Mouse (Mus musculus) Patski (cell line): Measurements from ENCODE around the gene Pik3cg. TPM values are rescaled to one million over a fixed set of nuclear protein-coding genes. Genes with fewer than 3 reads are reported as not detected.

Experiments used
- ATAC-seq: fragments of 100-300 bp; one replicate; pipeline ENCODE4 v1.8.0; 2021
- CTCF ChIA-PET: fragments of 350-600 bp; sonication (Branson Sonifier 250); formaldehyde crosslinking; loops from one replicate; lab custom pipeline; 2022; ENCODE audit warnings: inconsistent platforms; lab: Charles Lee
- POLR2A ChIA-PET: fragments of 350-600 bp; sonication (Branson Sonifier 250); formaldehyde crosslinking; loops from one replicate; lab custom pipeline; 2022; ENCODE audit warnings: antibody characterized with exemption, inconsistent platforms; lab: Charles Lee
- DNase-seq: peaks from one replicate; pipeline ENCODE4 v3.0.0-alpha.2; 2011; ENCODE audit warnings: low read depth, low spot score
- H3K27me3 ChIP-seq: fragments of 371-371 bp; one replicate; pipeline ENCODE4 v1.5.1; 2021
- CTCF ChIP-seq: fragments of 100-300 bp; IDR thresholded peaks from one replicate; pipeline ENCODE4 v1.5.1; 2021
- in situ Hi-C: fragments of 300-500 bp; cut with MboI; formaldehyde crosslinking; loops from 3 replicates; pipeline ENCODE4 v1.11.1; 2018; ENCODE audit warnings: low pct_unique_long_range_greater_than_20kb, mixed read lengths
- polyA plus RNA-seq: library from polyadenylated mRNA; unstranded; gene quantifications from one replicate; pipeline ENCODE4 v1.2.3, GENCODE M21; 2021

Gene Pik3cg
- polyA plus RNA-seq, 1 experiment from 2014 or later: not detected

DNA sequence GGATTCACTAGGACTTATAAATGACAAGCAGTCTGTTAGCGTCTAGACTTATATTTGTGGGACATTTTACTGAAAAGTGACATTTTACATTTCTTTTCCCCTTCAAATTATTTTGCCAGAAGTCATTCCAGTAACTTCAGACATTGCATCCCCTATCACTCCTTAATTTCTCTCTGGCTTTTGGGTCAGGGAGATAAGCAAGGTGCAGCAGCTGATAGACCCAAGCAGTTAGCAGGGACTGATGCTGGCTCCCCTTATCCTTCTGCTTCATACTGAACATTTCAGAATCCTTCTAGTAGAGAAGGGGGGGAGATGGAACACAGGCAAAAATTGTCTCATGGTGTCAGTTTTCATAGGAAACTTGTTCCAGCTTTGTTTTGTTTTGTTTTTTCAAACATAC, 22.9 kb upstream of the Pik3cg start:
- POLR2A ChIA-PET: no interaction called here
- CTCF ChIA-PET: no interaction called here

GRCm38 (mm10) chr12:32223629-32224028, 15.2 kb upstream of the Pik3cg start:
- no peak for DNase-seq
- TF ChIP-seq CTCF: no peak
- H3K27me3 ChIP-seq: peaks cover 19% of the 10 kb centered on the region
- CTCF ChIA-PET: no interaction called here
- in situ Hi-C loops: no loop called here
- no peak for ATAC-seq
- POLR2A ChIA-PET: no interaction called here

More for the DNA sequence above, 22.9 kb upstream of the Pik3cg start:
- no peak for ATAC-seq
- peaks cover 13% of the 10 kb centered on the region for H3K27me3 ChIP-seq
- no peak for TF ChIP-seq CTCF
- in situ Hi-C loops: no loop called here
- no peak for DNase-seq

DNA sequence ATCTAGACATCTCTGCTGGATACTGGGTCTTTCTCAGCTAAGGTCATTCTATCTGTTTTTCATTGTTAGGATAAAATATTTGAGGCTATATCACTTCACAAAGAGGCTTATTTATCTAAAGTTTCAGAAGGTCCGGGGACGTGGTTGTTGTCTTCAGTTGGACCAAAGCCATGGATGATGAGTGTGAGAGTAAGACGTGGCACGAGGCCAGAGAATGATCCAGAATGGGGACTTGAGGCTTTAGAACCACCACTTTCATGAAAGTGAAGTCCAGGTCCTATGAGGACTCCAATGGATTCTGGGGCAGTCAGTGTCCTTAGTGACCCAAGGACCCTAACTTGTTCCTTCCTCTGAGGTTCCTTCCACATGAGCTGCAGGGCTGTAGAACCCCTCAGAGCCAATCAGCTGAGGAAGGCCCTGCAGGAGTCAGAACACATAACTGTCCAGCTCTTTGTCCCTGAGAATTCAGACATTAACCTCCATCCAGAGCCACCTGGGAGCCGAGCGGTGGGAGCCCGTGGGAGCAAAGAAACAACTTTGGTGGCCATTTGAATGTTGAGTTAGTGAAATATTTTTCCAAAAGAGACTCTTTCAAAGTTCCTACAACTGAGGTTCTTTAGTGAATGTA, 14.4 kb upstream of the Pik3cg start:
- CTCF ChIA-PET: no interaction called here
- no peak for ATAC-seq

GRCm38 (mm10) chr12:32220387-32220786, 11.9 kb upstream of the Pik3cg start:
- DNase-seq (no peak), ATAC-seq (no peak)
- ChIA-PET CTCF (no interaction called here), POLR2A (no interaction called here)
- in situ Hi-C loops: no loop called here
- TF ChIP-seq CTCF: no peak
- H3K27me3 ChIP-seq: peaks cover 15% of the 10 kb centered on the region

More for the DNA sequence above, 14.4 kb upstream of the Pik3cg start:
- TF ChIP-seq CTCF: no peak
- DNase-seq: no peak
- in situ Hi-C loops: no loop called here
- POLR2A ChIA-PET: no interaction called here
- peaks cover 17% of the 10 kb centered on the region for H3K27me3 ChIP-seq

DNA sequence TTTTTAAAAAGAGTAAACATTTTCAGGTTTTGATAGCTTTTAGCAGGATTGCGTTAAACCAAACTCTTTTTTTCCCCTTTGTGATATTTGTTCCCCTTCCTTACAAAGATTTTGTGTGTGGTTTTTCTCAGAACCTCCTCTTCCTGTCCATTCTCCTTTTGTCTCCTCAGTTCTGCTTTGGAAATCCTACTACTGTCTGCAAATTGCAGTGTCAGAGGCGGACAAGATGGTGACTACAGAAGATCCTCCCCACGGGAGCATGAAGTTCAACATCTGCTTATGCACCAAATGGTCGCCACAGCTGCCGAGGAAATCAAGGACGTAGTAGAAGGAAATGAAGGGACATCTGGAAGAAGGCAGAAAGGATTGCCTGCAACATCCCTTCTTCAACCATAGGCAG, 6.7 kb upstream of the Pik3cg start:
- DNase-seq (no peak), ATAC-seq (no peak)
- H3K27me3 ChIP-seq: peaks cover 9% of the 10 kb centered on the region
- POLR2A ChIA-PET: no interaction called here
- no peak for TF ChIP-seq CTCF
- in situ Hi-C loops: no loop called here
- CTCF ChIA-PET: no interaction called here

DNA sequence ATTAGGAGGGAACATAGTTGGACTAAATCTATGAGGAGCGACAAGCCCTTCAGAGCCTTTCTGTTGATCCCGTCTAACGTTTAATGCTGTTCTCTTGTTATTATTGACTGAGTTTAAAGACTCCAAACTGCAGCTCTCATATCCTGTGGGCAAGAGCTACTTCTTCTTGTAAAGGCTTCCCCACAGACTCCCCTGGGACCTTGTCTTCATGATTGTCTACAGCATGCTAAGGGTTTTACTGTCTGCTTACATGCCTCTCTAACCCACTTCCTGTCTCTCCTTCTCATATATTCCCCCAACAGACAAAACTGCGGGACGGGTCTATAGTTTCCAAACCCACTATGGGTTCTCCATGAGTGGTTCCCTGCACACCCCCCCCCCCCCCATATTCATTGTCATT, 4.2 kb upstream of the Pik3cg start:
- peaks cover 9% of the 10 kb centered on the region for H3K27me3 ChIP-seq
- ChIA-PET CTCF (no interaction called here), POLR2A (no interaction called here)
- ATAC-seq (no peak), DNase-seq (no peak)
- in situ Hi-C loops: no loop called here
- TF ChIP-seq CTCF: no peak

- TF ChIP-seq CTCF: no peak
- DNase-seq: no peak
- ChIA-PET CTCF (no interaction called here), POLR2A (no interaction called here)
- in situ Hi-C loops: no loop called here
- ATAC-seq: no peak
- H3K27me3 ChIP-seq: peaks cover 9% of the 10 kb centered on the region
Observed at GRCm38 (mm10) chr12:32212156-32212555, 3.7 kb upstream of the Pik3cg start.

DNA sequence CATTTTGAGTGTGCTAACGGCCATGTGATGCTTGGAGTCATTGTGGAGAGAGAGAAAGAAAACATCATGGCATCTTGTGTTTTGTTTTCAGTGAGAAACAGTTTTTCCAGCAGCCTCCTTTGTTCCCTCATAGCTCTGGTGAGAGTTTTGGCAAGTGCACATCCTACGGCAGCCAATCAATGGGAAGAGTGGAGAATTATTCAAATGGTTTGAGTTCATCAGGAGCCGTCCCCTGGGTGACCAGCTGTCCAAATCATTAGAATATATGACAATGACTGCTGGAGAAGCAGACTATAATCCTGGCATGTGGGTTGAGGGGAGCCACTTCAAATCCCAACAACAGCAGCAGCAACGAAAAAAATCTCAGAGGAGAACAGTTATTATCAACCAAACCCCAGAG, 2.8 kb upstream of the Pik3cg start:
- H3K27me3 ChIP-seq: peaks cover 9% of the 10 kb centered on the region
- in situ Hi-C loops: no loop called here
- TF ChIP-seq CTCF: no peak
- no peak for ATAC-seq
- no peak for DNase-seq
- CTCF ChIA-PET: no interaction called here
- POLR2A ChIA-PET: no interaction called here

- H3K27me3 ChIP-seq: peaks cover 5% of the 10 kb centered on the region
- ATAC-seq (no peak), DNase-seq (no peak)
- in situ Hi-C loops: no loop called here
- POLR2A ChIA-PET: no interaction called here
- CTCF ChIA-PET: no interaction called here
- TF ChIP-seq CTCF: no peak
Observed at GRCm38 (mm10) chr12:32208951-32209350, 492 bp upstream of the Pik3cg start.

DNA sequence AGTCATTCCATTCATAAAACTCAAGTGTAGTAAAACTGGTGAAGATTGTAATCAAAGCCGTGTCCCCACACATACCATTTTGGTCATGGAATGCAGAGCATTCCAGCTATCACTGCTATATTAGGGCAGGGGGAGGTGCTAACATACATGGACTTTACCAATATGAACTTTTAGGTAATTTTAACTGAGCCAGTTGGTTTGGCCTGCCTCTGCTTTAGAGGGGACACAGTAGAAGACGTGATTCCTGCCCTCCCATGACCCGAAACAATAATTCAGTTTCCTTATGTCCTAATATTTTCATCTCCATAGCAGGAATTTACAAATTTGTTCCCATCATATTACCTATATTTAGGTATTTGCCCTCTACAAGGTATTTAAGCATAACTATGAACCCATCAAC, 1.3 kb downstream of the Pik3cg start:
- ChIA-PET POLR2A (interaction anchor here (0.7 kb wide), 1 partner anchor 39 kb away, joined by 3 read pairs; no protein-coding TSS in a partner anchor), CTCF (no interaction called here)
- no peak for TF ChIP-seq CTCF
- peaks cover 5% of the 10 kb centered on the region for H3K27me3 ChIP-seq
- in situ Hi-C loops: no loop called here
- no peak for ATAC-seq
- DNase-seq: no peak

GRCm38 (mm10) chr12:32203695-32204094, 4.8 kb downstream of the Pik3cg start:
- ChIA-PET POLR2A (no interaction called here), CTCF (no interaction called here)
- no peak for TF ChIP-seq CTCF
- DNase-seq: no peak
- in situ Hi-C loops: no loop called here
- H3K27me3 ChIP-seq: peaks cover 9% of the 10 kb centered on the region
- ATAC-seq: no peak

DNA sequence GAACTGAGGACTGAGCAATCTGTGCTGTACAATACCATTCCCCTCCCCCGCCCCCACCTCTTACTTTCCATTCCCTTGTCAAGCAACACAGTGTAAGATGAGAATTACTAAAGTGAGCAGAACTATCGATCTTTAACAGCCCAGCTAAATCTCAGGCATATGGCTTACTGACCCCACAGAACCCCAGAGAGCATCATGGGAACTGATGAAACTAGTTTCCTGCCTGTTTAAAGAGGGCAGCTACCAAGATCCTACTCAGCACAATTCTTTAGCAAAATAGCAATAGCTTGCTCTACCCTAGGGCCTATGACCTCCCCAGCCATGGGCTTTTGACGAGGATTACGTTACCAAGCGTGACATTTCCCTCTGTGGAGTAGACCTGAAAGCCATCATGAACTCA, 5.9 kb downstream of the Pik3cg start:
- ChIA-PET POLR2A (no interaction called here), CTCF (no interaction called here)
- H3K27me3 ChIP-seq: peaks cover 14% of the 10 kb centered on the region
- no peak for DNase-seq
- in situ Hi-C loops: no loop called here
- TF ChIP-seq CTCF: no peak
- no peak for ATAC-seq
